In genomic region chr19:53699671-53700070, GRCm38 (mm10) we compare ENCODE assay signal across 17 mouse cellular contexts. TPM values are rescaled to one million over a fixed set of nuclear protein-coding genes. Genes with fewer than 3 reads are reported as not detected.
A peak's percentile ranks its signal among the peaks of the same experiment; 100 is the strongest.
DNase-seq lines count a peak whose midpoint lies in the region; ATAC-seq and TF ChIP-seq lines count a peak whose summit lies in the region.
"Had no signal": no experiment of that assay in that cellular context is flagged by ENCODE, and none has a peak within 500 bp of the region (broad histone marks: within the 10 kb centered on the region; RNA-seq: fewer than 3 reads in every experiment).

No protein-coding gene starts in this region.

- ATAC-seq in heart, embryonic 13.5 days (ENCODE audit: extremely low read depth, insufficient number of reproducible peaks, low FRiP score, low TSS enrichment): no peak
- no peak for ATAC-seq in midbrain, embryonic 13.5 days
- ATAC-seq in midbrain, postnatal 0 days (ENCODE audit: low FRiP score): no peak
- no peak for ATAC-seq in embryonic facial prominence, embryonic 14.5 days (ENCODE audit: low read depth)
- ATAC-seq: forebrain, embryonic 16.5 days; intestine, embryonic 16.5 days; lung, postnatal 0 days had no signal

- no peak for DNase-seq in heart, postnatal 25 days (ENCODE audit: low spot score)
- no peak for DNase-seq in midbrain, postnatal 0 days (ENCODE audit: low spot score)
- DNase-seq in embryonic facial prominence, embryonic 14.5 days (ENCODE audit: low spot score): peak; percentile 59
- no peak for DNase-seq in kidney, adult 9 months
- DNase-seq: cerebellum, postnatal 10 days; gastrocnemius, postnatal 10 days; thymus, postnatal 25 days had no signal

- peaks cover 79% of the 10 kb centered on the region for H3K4me1 ChIP-seq in heart, embryonic 13.5 days
- H3K4me1 ChIP-seq in midbrain, embryonic 13.5 days (replicated peaks): peaks cover 34% of the 10 kb centered on the region
- 0 out of 2 replicates have a peak, but pooled peaks cover 2% of the 10 kb centered on the region for H3K4me1 ChIP-seq in midbrain, postnatal 0 days (ENCODE audit: insufficient read depth, low read length)
- H3K4me1 ChIP-seq in embryonic facial prominence, embryonic 14.5 days (ENCODE audit: control insufficient read depth, insufficient read depth, low read length): peaks cover 32% of the 10 kb centered on the region; the same call in 1 of the 2 replicates
- H3K4me1 ChIP-seq: liver, embryonic 15.5 days had no signal

- peaks cover 78% of the 10 kb centered on the region for H3K79me2 ChIP-seq in myocyte (ENCODE audit: control insufficient read depth, insufficient read depth)

- intact Hi-C loops in heart, postnatal 25 days (cut with DNase I): no loop called here

- no peak for TF ChIP-seq CTCF in midbrain, postnatal 0 days (IDR thresholded peaks at IDR 0.05)

- TF ChIP-seq POLR2A in myocyte (IDR thresholded peaks at IDR 0.05; ENCODE audit: insufficient read length, low read depth): no peak

- H3K27ac ChIP-seq in heart, embryonic 13.5 days (replicated peaks): peak overlapping the region; percentile 91
- no peak overlapping the region for H3K27ac ChIP-seq in midbrain, embryonic 13.5 days
- H3K27ac ChIP-seq in midbrain, postnatal 0 days (ENCODE audit: low read depth, low read length): no peak overlapping the region
- H3K27ac ChIP-seq in embryonic facial prominence, embryonic 14.5 days (replicated peaks; ENCODE audit: low read depth, low read length): no peak overlapping the region
- H3K27ac ChIP-seq: hindbrain, embryonic 13.5 days; liver, embryonic 15.5 days; neural tube, embryonic 15.5 days had no signal

- H3ac ChIP-seq in myocyte (ENCODE audit: control insufficient read depth, insufficient read length): no peak overlapping the region

- H3K27me3 ChIP-seq in heart, embryonic 13.5 days (replicated peaks): no peaks in the 10 kb centered on the region
- H3K27me3 ChIP-seq in midbrain, embryonic 13.5 days: peaks cover 3% of the 10 kb centered on the region; the same call in 1 of the 2 replicates
- no peaks in the 10 kb centered on the region for H3K27me3 ChIP-seq in midbrain, postnatal 0 days (ENCODE audit: insufficient read depth, low read length)
- H3K27me3 ChIP-seq in embryonic facial prominence, embryonic 14.5 days (replicated peaks; ENCODE audit: control insufficient read depth, insufficient read depth, low read length): no peaks in the 10 kb centered on the region
- no peaks in the 10 kb centered on the region for H3K27me3 ChIP-seq in myocyte (ENCODE audit: control insufficient read depth, insufficient read depth, insufficient read length)
- H3K27me3 ChIP-seq: liver, embryonic 15.5 days had no signal

- H3K9me3 ChIP-seq in heart, embryonic 13.5 days: no peaks in the 10 kb centered on the region
- H3K9me3 ChIP-seq in midbrain, embryonic 13.5 days: no peaks in the 10 kb centered on the region
- no peaks in the 10 kb centered on the region for H3K9me3 ChIP-seq in midbrain, postnatal 0 days (ENCODE audit: low read length)
- H3K9me3 ChIP-seq in embryonic facial prominence, embryonic 14.5 days (ENCODE audit: control insufficient read depth, low read length): no peaks in the 10 kb centered on the region
- H3K9me3 ChIP-seq: hindbrain, embryonic 13.5 days; liver, embryonic 15.5 days; neural tube, embryonic 15.5 days had no signal

- peak overlapping the region; percentile 15 for H3K9ac ChIP-seq in heart, embryonic 13.5 days
- 0 out of 2 replicates have a peak overlapping the region, but pooled peaks have one; percentile 19 for H3K9ac ChIP-seq in midbrain, embryonic 13.5 days (replicated peaks)
- no peak overlapping the region for H3K9ac ChIP-seq in midbrain, postnatal 0 days (replicated peaks; ENCODE audit: low read length, poor library complexity, severe bottlenecking)
- H3K9ac ChIP-seq in embryonic facial prominence, embryonic 14.5 days (ENCODE audit: low read depth, low read length): no peak overlapping the region
- H3K9ac ChIP-seq: hindbrain, embryonic 13.5 days; liver, embryonic 15.5 days; neural tube, embryonic 15.5 days had no signal

- no peak overlapping the region for H3K4me3 ChIP-seq in heart, embryonic 13.5 days
- H3K4me3 ChIP-seq in midbrain, embryonic 13.5 days (replicated peaks): no peak overlapping the region
- H3K4me3 ChIP-seq in midbrain, postnatal 0 days (ENCODE audit: low read depth, low read length): no peak overlapping the region
- no peak overlapping the region for H3K4me3 ChIP-seq in embryonic facial prominence, embryonic 14.5 days (ENCODE audit: low read depth, low read length)
- no peak overlapping the region for H3K4me3 ChIP-seq in myocyte
- H3K4me3 ChIP-seq: hindbrain, embryonic 13.5 days; liver, embryonic 15.5 days; neural tube, embryonic 15.5 days had no signal

- 0 out of 2 replicates have a peak overlapping the region, but pooled peaks have one; percentile 3 for H3K4me2 ChIP-seq in heart, embryonic 13.5 days
- H3K4me2 ChIP-seq in midbrain, embryonic 13.5 days (replicated peaks): no peak overlapping the region
- H3K4me2 ChIP-seq in midbrain, postnatal 0 days (ENCODE audit: low read depth, low read length, poor library complexity, severe bottlenecking): no peak overlapping the region
- no peak overlapping the region for H3K4me2 ChIP-seq in embryonic facial prominence, embryonic 14.5 days (ENCODE audit: low read depth, low read length)
- peak overlapping the region; percentile 42 for H3K4me2 ChIP-seq in myocyte (ENCODE audit: low read depth)
- H3K4me2 ChIP-seq: hindbrain, embryonic 13.5 days; liver, embryonic 15.5 days; neural tube, embryonic 15.5 days had no signal

- no peaks in the 10 kb centered on the region for H3K36me3 ChIP-seq in heart, embryonic 13.5 days
- no peaks in the 10 kb centered on the region for H3K36me3 ChIP-seq in midbrain, embryonic 13.5 days
- H3K36me3 ChIP-seq in midbrain, postnatal 0 days (ENCODE audit: insufficient read depth, low read length): no peaks in the 10 kb centered on the region
- H3K36me3 ChIP-seq in embryonic facial prominence, embryonic 14.5 days (ENCODE audit: control insufficient read depth, insufficient read depth, low read length): no peaks in the 10 kb centered on the region
- peaks cover 4% of the 10 kb centered on the region for H3K36me3 ChIP-seq in myocyte (ENCODE audit: control insufficient read depth, insufficient read depth)
- H3K36me3 ChIP-seq: hindbrain, embryonic 13.5 days; liver, embryonic 15.5 days; neural tube, embryonic 15.5 days had no signal

- WGBS in heart, embryonic 13.5 days: 17% methylated on average over 7 of the region's 7 CpGs
- WGBS in midbrain, embryonic 13.5 days: 31% methylated on average over 7 of the region's 7 CpGs
- 27% methylated on average over 7 of the region's 7 CpGs for WGBS in midbrain, postnatal 0 days
- WGBS in embryonic facial prominence, embryonic 14.5 days: 20% methylated on average over 7 of the region's 7 CpGs

TF ChIP-seq in myocyte, 11 proteins besides CTCF, POLR2A, EP300 and RAD21:
- TF ChIP-seq MAX (IDR thresholded peaks at IDR 0.05; ENCODE audit: low read depth) (no peak), REST (IDR thresholded peaks at IDR 0.05; ENCODE audit: insufficient read depth, insufficient read length) (no peak), SRF (IDR thresholded peaks at IDR 0.05; ENCODE audit: control insufficient read depth, insufficient read length, low read depth) (no peak), POLR2AphosphoS2 (IDR thresholded peaks at IDR 0.05; ENCODE audit: insufficient read length, low read depth) (no peak), MYOD1 (IDR thresholded peaks at IDR 0.05; ENCODE audit: control insufficient read depth in 1 of 3, insufficient read length in 2 of 3, low read depth in 2 of 3) (no peak), MYOG (IDR thresholded peaks at IDR 0.05; ENCODE audit: control insufficient read depth in 1 of 3, insufficient read depth in 1 of 3, insufficient read length in 2 of 3, low read depth in 2 of 3) (no peak), USF1 (IDR thresholded peaks at IDR 0.05; ENCODE audit: low read depth) (no peak), E2F4 (IDR thresholded peaks at IDR 0.05; ENCODE audit: insufficient read depth) (no peak), CEBPB (IDR thresholded peaks at IDR 0.05; ENCODE audit: insufficient read depth, poor library complexity, severe bottlenecking) (no peak), TCF3 (IDR thresholded peaks at IDR 0.05; ENCODE audit: insufficient read length, low read depth) (no peak), TCF12 (IDR thresholded peaks at IDR 0.05; ENCODE audit: insufficient read depth, poor library complexity, severe bottlenecking) (no peak)

RNA-seq across cellular contexts. Expression of gene Rbm20, which starts 22.6 kb away (rescaled TPM):
- polyA plus RNA-seq in heart, embryonic 13.5 days (2015; fragmentation: Nextera tagmentation; extraction: Ambion mirVana): 33.1 and 36.3 TPM in 2 replicates
- 100 to 1,000 TPM; 203 to 227 TPM for total RNA-seq in heart, postnatal 25 days (2021)
- polyA plus RNA-seq in midbrain, embryonic 13.5 days (2015; fragmentation: Nextera tagmentation; extraction: Ambion mirVana): 0.84 and 1.4 TPM in 2 replicates
- 1.6 and 2.0 TPM in 2 replicates for total RNA-seq in midbrain, postnatal 0 days (2014; rRNA removed)
- 0.44 and 0.75 TPM in 2 replicates for polyA plus RNA-seq in midbrain, postnatal 0 days (2015; fragmentation: Nextera tagmentation; extraction: Ambion mirVana)
- polyA plus RNA-seq in embryonic facial prominence, embryonic 14.5 days (2014; fragmentation: Nextera tagmentation; extraction: Ambion mirVana): 5.8 and 5.9 TPM in 2 replicates
- 35.4 TPM for polyA plus RNA-seq in myocyte (2012; fragmentation: generic; extraction: Trizol)
- total RNA-seq: monocyte, adult 5-6 weeks had no signal

Comparison
In these comparisons a context has a peak if more than half of its experiments do, and no peak if none do; other contexts are left out.
1. H3K9ac ChIP-seq: peak in heart, embryonic 13.5 days (single experiment) and midbrain, embryonic 13.5 days (single experiment); none in midbrain, postnatal 0 days (single experiment) and embryonic facial prominence, embryonic 14.5 days (single experiment).
2. H3K4me2 ChIP-seq: peak in heart, embryonic 13.5 days (single experiment) and myocyte (single experiment); none in midbrain, embryonic 13.5 days (single experiment), midbrain, postnatal 0 days (single experiment) and embryonic facial prominence, embryonic 14.5 days (single experiment).